Mouse (Mus musculus): ENCODE measurements at regions not wholly inside any gene's neighbourhood (a gene's known extent, or its start where the extent isn't known, plus 50 kb on each side); places are given as distances from the start of the nearest gene placed in this dataset.

- peak in 1 of 2 experiments; percentile 9 for DNase-seq (ENCODE audit: low spot score in 2 of 2)
These were observed 1585.3 kb upstream of the B3galt2 start for GRCm38 (mm10) chr1:142055207-142055606.
